Mouse (Mus musculus) liver, postnatal 0 days (tissue): ENCODE measurements at regions not wholly inside any gene's neighbourhood (a gene's known extent, or its start where the extent isn't known, plus 50 kb on each side); places are given as distances from the start of the nearest gene placed in this dataset.

Source experiments
- ATAC-seq: fragments of 200-750 bp; cut with Nextera tagmentation; 2 replicates; pipeline ENCODE4 v1.8.0; 2017; ENCODE audit warnings: mild to moderate bottlenecking, moderate library complexity
- DNase-seq: peaks from one replicate; pipeline ENCODE4 v3.0.0-alpha.2; 2016
- H3K27ac ChIP-seq: fragments of 300-500 bp; sonication (generic); 2 replicates; pipeline ENCODE4 v1.5.1; 2014; ENCODE audit warnings: antibody characterized with exemption, moderate library complexity, mild to moderate bottlenecking, low read depth
- H3K27me3 ChIP-seq: fragments of 300-500 bp; sonication (generic); 2 replicates; pipeline ENCODE4 v1.6.1; 2014; ENCODE audit warnings: low read length, control low read depth, mixed read lengths; ENCODE audit not compliant: insufficient read depth
- H3K36me3 ChIP-seq: fragments of 300-500 bp; sonication (generic); replicated peaks from 2 replicates; pipeline ENCODE4 v1.6.1; 2014; ENCODE audit warnings: mild to moderate bottlenecking, control low read depth, low read length, moderate library complexity, mixed read lengths; ENCODE audit not compliant: insufficient read depth
- H3K4me1 ChIP-seq: fragments of 300-500 bp; sonication (generic); 2 replicates; pipeline ENCODE4 v1.6.1; 2014; ENCODE audit warnings: antibody characterized with exemption, mild to moderate bottlenecking, control low read depth; ENCODE audit not compliant: insufficient read depth
- H3K4me2 ChIP-seq: fragments of 300-500 bp; sonication (generic); 2 replicates; pipeline ENCODE4 v1.6.1; 2014; ENCODE audit warnings: low read depth, mild to moderate bottlenecking, low read length, moderate library complexity, mixed read lengths
- H3K4me3 ChIP-seq: fragments of 300-500 bp; sonication (generic); 2 replicates; pipeline ENCODE4 v1.5.1; 2014; ENCODE audit warnings: low read depth, low read length
- H3K9ac ChIP-seq: fragments of 300-500 bp; sonication (generic); replicated peaks from 2 replicates; pipeline ENCODE4 v1.6.1; 2014; ENCODE audit warnings: mild to moderate bottlenecking, moderate library complexity
- H3K9me3 ChIP-seq: fragments of 300-500 bp; sonication (generic); 2 replicates; pipeline ENCODE4 v1.6.1; 2016; ENCODE audit warnings: mild to moderate bottlenecking, control low read depth, low read length, mixed read lengths
- CTCF ChIP-seq: sonication (generic); IDR thresholded peaks from 2 replicates; pipeline ENCODE4 v1.5.1; 2016; ENCODE audit warnings: antibody characterized with exemption, low read depth
- EP300 ChIP-seq: IDR thresholded peaks from 2 replicates; pipeline ENCODE4 v1.6.1; 2016; ENCODE audit warnings: antibody characterized with exemption, low read depth, mild to moderate bottlenecking
- WGBS: fragments of 180-500 bp; shearing (Covaris S2); extraction: QIAGEN DNeasy Blood & Tissue Kit; methylation state at CpG from one replicate; pipeline ENCODE4 v1.1.7; 2014; ENCODE audit not compliant: insufficient replicate concordance; 5-methylcytosine and 5-hydroxymethylcytosine counted together

DNA sequence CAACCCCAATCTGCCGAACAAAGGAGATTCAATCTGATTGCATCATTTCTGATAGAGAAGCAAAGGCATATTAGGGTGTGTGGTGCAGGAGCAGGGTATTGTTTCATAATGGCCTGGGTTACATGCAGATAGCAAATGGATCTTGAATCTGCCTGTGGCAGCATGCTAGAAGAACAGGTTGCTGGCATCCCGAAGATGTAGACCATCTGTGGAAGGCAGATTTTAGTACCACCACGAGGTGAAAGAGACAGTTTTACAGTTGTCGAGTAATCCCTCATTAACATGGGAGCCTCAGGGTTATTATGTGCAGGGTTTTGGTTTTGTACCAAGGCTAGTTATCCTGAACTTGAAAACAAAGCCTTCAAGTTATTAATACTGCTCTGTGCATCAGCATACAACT is 140.9 kb downstream of the H2afy start:
- Histone ChIP-seq H3K9me3 (no peaks in the 10 kb centered on the region), H3K36me3 (no peaks in the 10 kb centered on the region), H3K27me3 (no peaks in the 10 kb centered on the region), H3K9ac (no peak overlapping the region), H3K27ac (no peak overlapping the region), H3K4me2 (no peak overlapping the region), H3K4me3 (no peak overlapping the region), H3K4me1 (no peaks in the 10 kb centered on the region)
- TF ChIP-seq EP300: no peak
- no peak for TF ChIP-seq CTCF
- WGBS: 75% methylated on average over 4 of the region's 4 CpGs
- no peak for DNase-seq
- no peak for ATAC-seq

DNA sequence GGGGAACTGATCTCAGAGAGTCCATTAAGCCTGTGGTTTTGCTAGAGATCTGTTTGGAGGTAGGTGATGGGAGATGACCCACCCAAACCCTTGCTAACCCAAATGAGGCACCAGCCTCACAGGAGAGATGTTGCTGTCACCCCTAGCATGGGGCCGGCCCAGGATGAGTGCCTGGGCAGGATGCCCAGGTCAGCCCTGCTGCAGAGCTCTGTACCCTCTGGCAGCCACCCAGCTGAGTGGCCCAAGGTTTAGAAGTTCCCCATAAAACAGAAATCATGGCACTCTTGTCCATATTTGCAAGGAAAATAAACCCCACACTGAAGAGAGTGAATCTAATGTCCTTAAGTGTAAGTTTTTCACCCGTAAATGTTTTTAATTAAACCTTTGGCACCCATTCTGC is 141.7 kb downstream of the H2afy start:
- H3K4me2 ChIP-seq: no peak overlapping the region
- no peak for TF ChIP-seq EP300
- TF ChIP-seq CTCF: no peak
- no peaks in the 10 kb centered on the region for H3K4me1 ChIP-seq
- DNase-seq (no peak), ATAC-seq (no peak)
- H3K27ac ChIP-seq: no peak overlapping the region
- 72% methylated on average over 2 of the region's 2 CpGs for WGBS
- no peaks in the 10 kb centered on the region for H3K27me3 ChIP-seq
- H3K9me3 ChIP-seq: no peaks in the 10 kb centered on the region
- H3K4me3 ChIP-seq: no peak overlapping the region
- H3K9ac ChIP-seq: no peak overlapping the region
- H3K36me3 ChIP-seq: no peaks in the 10 kb centered on the region

DNA sequence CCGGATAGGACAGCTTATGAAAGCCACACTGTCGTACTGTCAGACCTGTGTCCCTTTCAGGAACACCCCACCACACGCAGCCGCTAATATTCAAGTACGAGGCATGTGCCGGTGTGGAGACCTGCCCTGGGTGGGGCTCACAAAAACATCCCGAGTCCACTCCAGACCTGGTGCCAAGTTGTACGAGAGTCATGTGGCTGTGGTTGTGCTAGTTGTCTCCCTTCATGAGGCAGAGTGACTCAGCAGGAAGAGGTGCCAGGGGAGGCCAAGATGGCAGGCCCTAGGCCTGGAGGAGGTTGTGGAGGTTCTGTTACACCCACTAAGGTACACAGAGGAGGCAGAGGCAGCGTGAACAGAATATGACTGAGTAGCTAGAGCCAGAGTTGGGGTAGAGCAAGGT is 143.5 kb downstream of the H2afy start:
- no peak for TF ChIP-seq CTCF
- ATAC-seq (no peak), DNase-seq (no peak)
- no peak overlapping the region for H3K4me2 ChIP-seq
- no peak overlapping the region for H3K27ac ChIP-seq
- H3K4me1 ChIP-seq: no peaks in the 10 kb centered on the region
- H3K9me3 ChIP-seq: no peaks in the 10 kb centered on the region
- WGBS: 73% methylated on average over 9 of the region's 9 CpGs
- H3K4me3 ChIP-seq: no peak overlapping the region
- H3K9ac ChIP-seq: no peak overlapping the region
- H3K36me3 ChIP-seq: no peaks in the 10 kb centered on the region
- no peaks in the 10 kb centered on the region for H3K27me3 ChIP-seq

- H3K4me1 ChIP-seq: no peaks in the 10 kb centered on the region
- no peaks in the 10 kb centered on the region for H3K27me3 ChIP-seq
- WGBS: 80% methylated on average over 14 of the region's 14 CpGs
- TF ChIP-seq EP300 (no peak), CTCF (no peak)
- no peaks in the 10 kb centered on the region for H3K9me3 ChIP-seq
- H3K9ac ChIP-seq: no peak overlapping the region
- no peaks in the 10 kb centered on the region for H3K36me3 ChIP-seq
- H3K4me3 ChIP-seq: no peak overlapping the region
- ATAC-seq (no peak), DNase-seq (no peak)
- no peak overlapping the region for H3K27ac ChIP-seq
- H3K4me2 ChIP-seq: no peak overlapping the region
Measured at GRCm38 (mm10) chr13:55991216-55991615, 144.9 kb downstream of the H2afy start.

DNA sequence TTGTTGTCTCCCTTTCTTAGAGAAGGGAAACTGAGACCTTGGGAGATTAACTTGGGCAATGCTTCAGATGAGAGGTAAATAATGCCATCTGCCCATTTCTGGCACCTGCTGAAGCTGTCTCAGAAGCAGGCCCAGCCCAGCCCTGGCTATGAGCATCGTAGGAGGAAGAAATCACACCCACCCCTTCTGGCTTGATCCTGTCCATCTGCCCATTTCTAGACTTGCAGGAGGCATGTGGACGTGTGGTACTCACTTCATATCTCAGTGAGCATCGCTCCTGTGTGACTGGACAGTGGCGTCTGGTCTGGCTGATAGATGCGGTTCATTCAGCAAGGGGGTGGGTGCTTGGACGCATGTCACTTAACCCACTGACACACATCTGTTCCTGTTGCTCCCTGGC is 146.0 kb downstream of the H2afy start:
- WGBS: 75% methylated on average over 6 of the region's 6 CpGs
- ATAC-seq: no peak

DNA sequence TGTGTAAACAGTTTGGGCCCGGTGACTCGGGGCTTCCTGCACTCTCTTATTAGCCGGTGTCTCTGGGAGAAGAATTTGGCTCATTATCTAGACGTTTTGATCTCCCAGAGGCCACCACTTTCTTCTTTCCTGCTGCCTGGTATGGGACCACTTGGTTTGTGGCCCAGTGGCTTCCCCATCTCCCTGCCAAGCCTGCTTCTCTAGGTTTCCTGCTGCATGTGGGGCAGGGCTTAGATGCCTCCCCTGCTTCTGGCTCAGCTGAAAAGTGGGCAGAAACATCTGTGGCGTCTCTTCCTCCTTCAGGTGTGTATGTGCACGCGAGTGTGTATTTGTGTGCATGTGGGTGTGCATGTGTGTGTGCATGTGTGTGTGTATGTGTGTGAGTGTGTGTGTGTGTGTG is 146.8 kb downstream of the H2afy start:
- Histone ChIP-seq H3K4me1 (no peaks in the 10 kb centered on the region), H3K27me3 (no peaks in the 10 kb centered on the region), H3K9me3 (no peaks in the 10 kb centered on the region), H3K4me2 (no peak overlapping the region), H3K4me3 (no peak overlapping the region), H3K36me3 (no peaks in the 10 kb centered on the region), H3K27ac (no peak overlapping the region), H3K9ac (no peak overlapping the region)
- 33% methylated on average over 7 of the region's 7 CpGs for WGBS
- TF ChIP-seq CTCF (no peak), EP300 (no peak)
- DNase-seq: no peak
- ATAC-seq: no peak

More for the DNA sequence above, 146.0 kb downstream of the H2afy start:
- no peak overlapping the region for H3K4me2 ChIP-seq
- no peaks in the 10 kb centered on the region for H3K9me3 ChIP-seq
- H3K27ac ChIP-seq: no peak overlapping the region
- no peaks in the 10 kb centered on the region for H3K27me3 ChIP-seq
- DNase-seq: no peak
- TF ChIP-seq EP300: no peak
- no peak for TF ChIP-seq CTCF
- H3K36me3 ChIP-seq: no peaks in the 10 kb centered on the region
- H3K4me1 ChIP-seq: no peaks in the 10 kb centered on the region
- no peak overlapping the region for H3K9ac ChIP-seq
- no peak overlapping the region for H3K4me3 ChIP-seq

- Histone ChIP-seq H3K4me2 (no peak overlapping the region), H3K4me1 (no peaks in the 10 kb centered on the region), H3K4me3 (no peak overlapping the region), H3K9ac (no peak overlapping the region), H3K9me3 (no peaks in the 10 kb centered on the region), H3K27ac (no peak overlapping the region), H3K27me3 (peaks cover 7% of the 10 kb centered on the region; the same call in 1 of the 2 replicates), H3K36me3 (no peaks in the 10 kb centered on the region)
- TF ChIP-seq EP300 (no peak), CTCF (no peak)
- DNase-seq: no peak
- whole genome bisulfite sequencing: 18% methylated on average over 10 of the region's 10 CpGs
- no peak for ATAC-seq
Measured at GRCm38 (mm10) chr13:55985396-55985795, 149.4 kb upstream of the Pitx1 start.
